Mouse (Mus musculus) erythroblast, embryonic 14.5 days (primary cell): ENCODE measurements around the gene Rabep1. TPM values are rescaled to one million over a fixed set of nuclear protein-coding genes. Genes with fewer than 3 reads are reported as not detected.
"Not testable (repeated sequence)": the region's sequence is repeated elsewhere in the genome, so short reads cannot be mapped to it uniquely, and the experiment has no call there.

Source experiments
- H3K27me3 ChIP-seq: 2 replicates; pipeline ENCODE4 v1.6.1; 2012; ENCODE audit warnings: inconsistent platforms; ENCODE audit not compliant: control insufficient read depth
- H3K36me3 ChIP-seq: 2 replicates; pipeline ENCODE4 v1.6.1; 2012; ENCODE audit warnings: mild to moderate bottlenecking, inconsistent platforms; ENCODE audit not compliant: control insufficient read depth
- H3K4me1 ChIP-seq: 2 replicates; pipeline ENCODE4 v1.6.1; 2012; ENCODE audit warnings: inconsistent platforms; ENCODE audit not compliant: control insufficient read depth
- H3K4me3 ChIP-seq: replicated peaks from 2 replicates; pipeline ENCODE3; 2012; ENCODE audit warnings: moderate library complexity, mild to moderate bottlenecking, inconsistent platforms
- H3K9me3 ChIP-seq: 2 replicates; pipeline ENCODE4 v1.6.1; 2012; ENCODE audit warnings: low read length, inconsistent platforms, mixed read lengths; ENCODE audit not compliant: control insufficient read depth
- GATA1 ChIP-seq: IDR thresholded peaks from 2 replicates; pipeline ENCODE4 v1.6.1; 2012; ENCODE audit warnings: low read length, inconsistent platforms, mixed read lengths
- TAL1 ChIP-seq: IDR thresholded peaks from 3 replicates; pipeline ENCODE4 v1.6.1; 2012; ENCODE audit warnings: low read length, inconsistent platforms, mixed read lengths
- polyA plus RNA-seq: library from polyadenylated mRNA; stranded (reverse); fragments of >175 nt; gene quantifications from 2 replicates; pipeline ENCODE4 v1.2.3, GENCODE M21; 2012

Rabep1 gene
- polyA plus RNA-seq, 1 experiment, result 0.42 TPM

DNA sequence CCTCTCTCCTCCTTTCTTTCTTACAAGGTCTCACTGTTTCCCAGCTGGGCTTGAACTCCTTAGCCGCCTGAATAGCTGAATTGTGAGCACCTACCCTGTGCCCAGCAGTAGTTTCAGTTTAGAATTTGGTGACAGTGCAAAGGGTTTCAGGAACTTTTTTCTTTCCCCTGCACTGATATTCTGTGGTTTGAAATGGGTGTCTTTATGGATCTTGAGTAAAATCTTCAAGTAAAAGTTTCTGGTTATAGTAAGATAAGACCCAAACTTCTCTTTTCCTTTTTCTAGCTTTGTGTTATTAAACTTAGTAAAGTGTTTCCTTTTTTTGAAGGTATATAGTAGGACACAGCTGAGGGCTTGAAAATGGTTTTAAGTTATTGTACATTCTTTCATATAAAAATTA, 26.5 kb downstream of the Rabep1 start:
- TF ChIP-seq TAL1 (no peak), GATA1 (no peak)
- H3K9me3 ChIP-seq, result no peaks in the 10 kb centered on the region
- H3K36me3 ChIP-seq, result peaks cover under 1% of the 10 kb centered on the region
- no peaks in the 10 kb centered on the region for H3K27me3 ChIP-seq
- peaks cover 10% of the 10 kb centered on the region for H3K4me1 ChIP-seq
- H3K4me3 ChIP-seq, result no peak overlapping the region

DNA sequence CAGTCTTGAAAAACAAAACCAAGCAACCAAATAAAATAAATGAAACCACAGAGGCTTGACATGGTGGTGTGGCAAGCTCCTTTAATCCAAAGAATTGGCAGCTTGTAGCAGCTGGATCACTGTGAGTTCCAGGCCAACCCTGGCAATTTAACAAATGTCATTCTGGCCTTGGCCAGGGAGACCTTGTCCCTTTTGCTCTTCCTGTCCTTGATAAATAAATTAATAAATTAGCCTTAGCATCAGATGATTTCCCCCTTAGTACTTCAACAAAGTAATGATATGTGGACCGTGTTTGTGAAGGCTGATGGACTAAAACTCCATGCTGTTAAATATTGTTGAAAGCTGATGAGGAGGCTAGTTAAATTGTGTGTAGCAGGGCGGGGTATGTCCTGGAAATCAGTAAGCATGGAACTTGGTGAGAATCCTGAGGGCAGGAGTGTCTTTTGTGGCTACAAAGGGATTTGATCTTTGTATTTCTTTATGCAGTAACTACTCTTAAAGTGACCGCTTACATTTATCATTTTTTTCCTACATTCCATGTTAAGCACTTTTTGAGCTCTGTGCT, 27.3 kb downstream of the Rabep1 start:
- no peak overlapping the region for H3K4me3 ChIP-seq
- H3K4me1 ChIP-seq, result peaks cover 10% of the 10 kb centered on the region
- no peaks in the 10 kb centered on the region for H3K9me3 ChIP-seq
- H3K36me3 ChIP-seq, result peaks cover 7% of the 10 kb centered on the region
- TF ChIP-seq TAL1, result no peak
- TF ChIP-seq GATA1, result no peak
- H3K27me3 ChIP-seq, result no peaks in the 10 kb centered on the region

DNA sequence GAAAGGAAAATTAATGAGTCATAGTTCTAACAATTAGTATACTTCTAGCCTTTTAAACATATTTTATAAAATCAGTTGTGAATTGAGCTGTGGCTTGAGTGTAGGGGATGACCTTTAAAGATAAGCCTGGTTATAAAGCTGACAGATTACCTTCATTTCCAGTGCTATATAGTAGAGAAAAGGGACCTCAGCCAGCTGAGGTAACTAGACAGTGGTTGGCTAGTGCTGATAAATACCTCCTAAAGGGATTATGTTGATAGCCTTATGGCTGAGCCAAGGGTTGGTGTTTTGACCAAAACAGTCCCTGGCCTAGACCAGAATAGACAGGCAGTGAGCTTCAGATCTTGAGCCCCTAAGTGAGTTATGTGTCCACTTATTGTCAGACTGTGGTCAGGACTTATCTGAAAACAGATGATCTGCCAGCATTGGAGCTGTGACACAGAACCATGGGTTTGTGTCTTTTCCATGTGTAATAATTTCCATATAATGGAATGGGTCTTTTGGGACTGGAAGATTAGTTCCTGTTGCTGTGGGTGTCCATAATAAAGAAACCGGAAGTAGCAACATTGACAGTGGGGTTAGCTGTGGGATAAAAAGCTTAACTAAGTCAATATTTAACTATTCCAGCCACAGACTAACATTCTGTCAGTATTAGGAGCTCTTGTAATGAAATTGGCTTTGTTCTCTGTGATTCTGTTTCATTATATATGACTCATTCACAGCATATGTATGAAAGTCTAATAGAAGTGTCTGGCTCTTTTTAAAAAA, 29.5 kb downstream of the Rabep1 start:
- H3K36me3 ChIP-seq, result peaks cover 17% of the 10 kb centered on the region
- no peak for TF ChIP-seq GATA1
- no peak for TF ChIP-seq TAL1
- H3K4me3 ChIP-seq, result no peak overlapping the region
- no peaks in the 10 kb centered on the region for H3K9me3 ChIP-seq
- peaks cover 8% of the 10 kb centered on the region for H3K4me1 ChIP-seq
- H3K27me3 ChIP-seq, result no peaks in the 10 kb centered on the region

DNA sequence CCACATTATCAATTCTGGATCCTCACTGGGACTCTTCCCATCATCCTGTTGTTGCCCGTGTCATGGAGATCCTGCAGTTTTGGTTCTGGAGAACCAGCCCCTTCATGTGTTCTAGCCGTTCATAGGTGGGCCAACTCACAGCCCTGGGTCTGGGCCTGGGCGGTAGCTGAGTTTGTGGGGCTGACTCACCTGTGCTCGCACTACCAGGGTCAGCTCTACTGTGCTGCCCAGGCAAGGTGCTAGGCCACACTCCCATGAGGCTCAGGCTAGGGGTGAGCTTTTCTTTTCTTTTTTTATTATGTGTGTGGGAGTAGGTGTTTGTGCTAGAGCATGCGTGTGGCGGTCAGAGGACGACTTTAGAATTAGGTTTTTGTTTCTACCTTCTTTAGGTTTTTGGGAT, 33.1 kb downstream of the Rabep1 start:
- Histone ChIP-seq H3K36me3 (peaks cover 29% of the 10 kb centered on the region), H3K27me3 (no peaks in the 10 kb centered on the region), H3K9me3 (no peaks in the 10 kb centered on the region), H3K4me3 (no peak overlapping the region), H3K4me1 (peaks cover 3% of the 10 kb centered on the region; the same call in 1 of the 2 replicates)
- TF ChIP-seq TAL1 (no peak), GATA1 (no peak)

DNA sequence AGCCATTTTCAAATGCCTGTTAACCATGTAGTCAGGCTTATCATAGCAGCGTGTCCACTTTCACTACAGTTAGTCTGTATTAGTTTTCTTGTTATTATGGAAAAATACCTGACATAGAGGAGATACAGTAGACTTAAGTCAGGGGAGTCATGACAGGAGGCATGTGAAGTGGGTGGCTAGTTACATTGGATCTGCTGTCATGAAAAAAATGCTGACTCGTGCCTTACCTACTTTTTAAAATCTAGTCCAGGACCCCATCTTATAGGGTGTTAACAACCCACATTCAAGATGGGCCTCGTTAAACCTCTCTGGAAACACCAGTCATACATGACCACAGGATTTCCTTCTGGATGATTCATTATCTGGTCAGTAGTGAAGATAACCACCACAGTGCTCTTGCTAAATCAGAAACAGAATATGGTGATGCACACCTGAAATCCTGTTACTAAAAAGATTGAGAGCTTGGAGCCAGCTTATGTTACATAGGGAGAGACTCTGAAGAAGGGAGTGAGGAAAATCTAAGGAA, 38.4 kb downstream of the Rabep1 start:
- H3K36me3 ChIP-seq, result peaks cover 50% of the 10 kb centered on the region
- no peaks in the 10 kb centered on the region for H3K27me3 ChIP-seq
- no peaks in the 10 kb centered on the region for H3K4me1 ChIP-seq
- H3K9me3 ChIP-seq, result no peaks in the 10 kb centered on the region
- TF ChIP-seq GATA1 (no peak), TAL1 (no peak)
- no peak overlapping the region for H3K4me3 ChIP-seq

DNA sequence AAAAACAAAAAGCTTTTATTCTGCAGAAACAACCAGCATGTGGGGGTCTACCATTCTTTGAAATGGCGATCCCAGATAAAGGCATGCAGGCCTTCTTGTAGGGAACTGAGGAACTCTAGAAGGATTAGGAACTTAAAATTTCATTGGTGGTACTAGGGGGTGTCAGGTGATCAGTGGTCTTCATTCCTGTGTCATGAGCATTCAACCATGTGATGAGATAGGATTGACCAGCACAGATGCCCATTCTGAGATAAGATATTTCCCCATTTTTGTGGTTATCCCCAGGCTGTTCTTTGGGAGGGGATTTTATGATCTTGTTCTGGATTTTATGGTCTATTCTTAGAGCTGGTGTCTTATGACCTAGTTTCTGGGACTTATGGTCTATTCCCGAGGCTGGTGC, 46.1 kb downstream of the Rabep1 start:
- Histone ChIP-seq H3K9me3 (peaks cover 5% of the 10 kb centered on the region; the same call in 1 of the 2 replicates), H3K27me3 (no peaks in the 10 kb centered on the region), H3K4me1 (no peaks in the 10 kb centered on the region), H3K36me3 (peaks cover 53% of the 10 kb centered on the region), H3K4me3 (no peak overlapping the region)
- TF ChIP-seq TAL1, result no peak
- TF ChIP-seq GATA1, result no peak

DNA sequence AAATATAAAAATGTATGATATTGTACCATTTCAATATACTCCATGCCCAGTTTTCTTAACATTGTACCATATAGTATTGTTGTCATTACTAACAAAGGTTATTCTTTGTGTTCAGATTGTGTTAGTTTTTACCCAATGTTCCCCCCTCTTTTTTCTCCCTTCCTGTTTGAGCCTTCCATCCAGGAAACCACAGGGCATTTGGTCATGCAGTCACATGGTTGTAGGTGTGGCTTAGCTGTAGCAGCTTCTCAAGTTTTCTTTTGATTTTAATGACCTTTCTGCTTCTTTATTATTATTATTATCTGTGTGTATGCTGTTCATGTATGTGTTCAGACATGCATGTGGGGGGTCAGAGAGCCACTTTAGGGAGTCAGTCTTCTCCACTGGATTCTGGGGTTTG, 47.0 kb downstream of the Rabep1 start:
- no peak for TF ChIP-seq TAL1
- TF ChIP-seq GATA1, result no peak
- no peak overlapping the region for H3K4me3 ChIP-seq

DNA sequence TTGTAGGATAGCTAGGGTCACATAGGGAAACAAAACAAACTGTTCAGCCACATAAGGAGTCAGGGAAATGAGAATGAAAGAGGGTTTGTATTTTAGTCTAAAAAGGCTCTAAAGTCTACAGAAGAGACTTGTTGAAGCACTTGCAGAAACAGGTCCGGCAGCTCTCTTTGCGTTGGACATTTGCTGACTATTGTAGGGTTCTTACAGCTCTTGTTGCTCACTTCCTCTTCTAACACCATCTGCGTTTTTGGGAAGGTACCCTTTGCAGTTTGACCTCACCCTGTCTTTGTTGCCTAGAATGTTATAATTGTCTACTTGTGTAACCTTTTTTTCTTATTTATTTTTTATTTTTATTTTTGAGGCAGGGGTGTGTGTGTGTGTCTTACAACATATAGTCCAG, 53.1 kb downstream of the Rabep1 start:
- no peak overlapping the region for H3K4me3 ChIP-seq
- H3K27me3 ChIP-seq, result no peaks in the 10 kb centered on the region
- no peak for TF ChIP-seq TAL1
- TF ChIP-seq GATA1, result no peak
- H3K9me3 ChIP-seq, result peaks cover 5% of the 10 kb centered on the region; the same call in 1 of the 2 replicates
- H3K36me3 ChIP-seq, result peaks cover 45% of the 10 kb centered on the region
- H3K4me1 ChIP-seq, result no peaks in the 10 kb centered on the region

More for the DNA sequence above, 47.0 kb downstream of the Rabep1 start:
- peaks cover 53% of the 10 kb centered on the region for H3K36me3 ChIP-seq
- H3K4me1 ChIP-seq, result no peaks in the 10 kb centered on the region
- peaks cover 5% of the 10 kb centered on the region; the same call in 1 of the 2 replicates for H3K9me3 ChIP-seq
- no peaks in the 10 kb centered on the region for H3K27me3 ChIP-seq

DNA sequence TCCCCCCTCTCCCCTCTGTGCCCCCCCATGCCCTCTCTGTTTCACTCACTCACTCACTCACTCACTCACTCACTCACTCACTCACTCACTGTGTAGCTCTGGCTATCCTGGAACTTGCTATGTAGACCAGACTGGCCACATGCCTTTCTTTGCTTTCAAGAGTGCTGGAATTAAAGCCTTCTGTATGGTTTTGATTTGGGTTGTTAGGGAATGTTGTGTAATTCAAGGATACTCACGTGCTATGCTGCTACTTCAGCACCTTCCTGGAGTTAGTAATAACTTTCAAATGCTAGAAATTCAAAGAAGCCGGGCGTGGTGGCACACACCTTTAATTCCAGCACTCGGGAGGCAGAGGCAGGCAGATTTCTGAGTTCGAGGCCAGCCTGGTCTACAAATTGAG, 53.6 kb downstream of the Rabep1 start:
- H3K36me3 ChIP-seq, result peaks cover 41% of the 10 kb centered on the region
- not testable (repeated sequence) for H3K9me3 ChIP-seq, H3K4me3 ChIP-seq, H3K27me3 ChIP-seq, H3K4me1 ChIP-seq

DNA sequence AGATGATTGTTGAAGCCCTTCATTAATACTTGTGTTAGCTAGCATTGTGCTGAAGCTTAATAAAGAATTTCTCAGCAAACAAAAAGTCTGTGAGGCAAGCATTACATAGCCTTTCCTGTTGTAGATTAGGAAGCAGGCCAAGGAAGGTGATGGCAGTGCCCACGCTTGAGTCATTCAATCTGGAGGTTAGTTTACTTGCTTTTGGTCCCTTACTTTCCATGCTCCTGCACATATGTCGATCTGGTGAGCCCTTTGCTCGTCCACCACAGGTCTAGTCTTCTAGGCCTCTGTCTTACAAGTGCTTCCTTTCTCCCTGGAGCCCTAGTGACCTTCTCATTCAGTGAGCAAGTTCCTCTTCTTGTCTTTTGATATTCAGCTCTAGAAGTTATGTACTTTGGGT, 62.1 kb downstream of the Rabep1 start:
- Histone ChIP-seq H3K9me3 (no peaks in the 10 kb centered on the region), H3K4me1 (no peaks in the 10 kb centered on the region), H3K36me3 (peaks cover 46% of the 10 kb centered on the region), H3K27me3 (no peaks in the 10 kb centered on the region), H3K4me3 (no peak overlapping the region)
- no peak for TF ChIP-seq GATA1
- no peak for TF ChIP-seq TAL1
